ENCODE assay signal across 17 mouse cellular contexts in the genomic region with DNA sequence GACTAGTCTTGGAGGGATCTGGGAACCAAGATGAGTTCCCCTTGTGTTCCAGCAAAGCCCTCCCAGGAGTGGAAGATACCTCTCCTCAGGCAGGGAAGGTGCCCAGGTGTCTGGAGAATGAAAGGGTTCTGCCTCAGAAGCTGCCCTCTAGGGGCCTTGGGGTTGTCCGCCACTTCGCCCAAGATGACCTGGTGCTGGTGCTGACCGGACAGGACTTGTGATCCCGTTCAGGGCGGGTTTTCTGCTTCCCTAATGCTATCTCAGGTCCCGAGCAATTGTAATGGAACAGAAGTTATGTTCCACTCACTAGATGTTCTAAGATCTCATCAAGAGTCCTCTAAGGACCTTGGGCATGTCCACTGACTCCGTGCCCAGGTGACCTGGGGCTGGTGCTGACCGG.
"Had no signal": no experiment of that assay in that cellular context is flagged by ENCODE, and none has a peak within 500 bp of the region (broad histone marks: within the 10 kb centered on the region; RNA-seq: fewer than 3 reads in every experiment).

No protein-coding gene starts in this region.

- H3K9me3 ChIP-seq: neural tube, embryonic 12.5 days; neural tube, embryonic 13.5 days; neural tube, embryonic 15.5 days; stomach, embryonic 15.5 days had no signal

- H3K27me3 ChIP-seq: neural tube, embryonic 12.5 days; neural tube, embryonic 13.5 days; neural tube, embryonic 15.5 days; stomach, embryonic 15.5 days had no signal

- H3K27ac ChIP-seq: neural tube, embryonic 12.5 days; neural tube, embryonic 13.5 days; neural tube, embryonic 15.5 days; stomach, embryonic 15.5 days; stomach, postnatal 0 days had no signal

- DNase-seq: retina, postnatal 1 day; right cerebral cortex, adult 18-20 months; right cerebral cortex, postnatal 14 days; right cerebral cortex, postnatal 25 days; right cerebral cortex, postnatal 4 days; spleen, adult 18-20 months; thymus, adult 18-20 months; thymus, adult 2 months; thymus, postnatal 14 days; thymus, postnatal 25 days; thymus, postnatal 36 days; thymus, postnatal 4 days had no signal

- H3K4me2 ChIP-seq: neural tube, embryonic 12.5 days; neural tube, embryonic 13.5 days; neural tube, embryonic 15.5 days; stomach, embryonic 15.5 days had no signal

- H3K4me1 ChIP-seq: neural tube, embryonic 12.5 days; neural tube, embryonic 13.5 days; neural tube, embryonic 15.5 days; stomach, embryonic 15.5 days had no signal

- H3K9ac ChIP-seq: neural tube, embryonic 12.5 days; neural tube, embryonic 13.5 days; neural tube, embryonic 15.5 days; stomach, embryonic 15.5 days had no signal

- H3K36me3 ChIP-seq: neural tube, embryonic 12.5 days; neural tube, embryonic 13.5 days; neural tube, embryonic 15.5 days; stomach, embryonic 15.5 days had no signal

- H3K4me3 ChIP-seq: neural tube, embryonic 12.5 days; neural tube, embryonic 13.5 days; neural tube, embryonic 15.5 days; stomach, embryonic 15.5 days had no signal
